Mouse (Mus musculus) adrenal gland, adult 10 weeks (tissue): ENCODE measurements around the gene Olfr147. TPM values are rescaled to one million over a fixed set of nuclear protein-coding genes. Genes with fewer than 3 reads are reported as not detected.

Source experiments
- polyA plus RNA-seq: library from polyadenylated mRNA; stranded (reverse); fragments of 350-450 nt; fragmentation: Illumina TruSeq; extraction: RNeasy Lipid Tissue Mini Kit (QIAGEN cat#74804); gene quantifications from one replicate; pipeline ENCODE4 v1.2.3, GENCODE M21; 2014; ENCODE audit warnings: low read depth, low replicate concordance

Olfr147 gene
- not detected for polyA plus RNA-seq

DNA sequence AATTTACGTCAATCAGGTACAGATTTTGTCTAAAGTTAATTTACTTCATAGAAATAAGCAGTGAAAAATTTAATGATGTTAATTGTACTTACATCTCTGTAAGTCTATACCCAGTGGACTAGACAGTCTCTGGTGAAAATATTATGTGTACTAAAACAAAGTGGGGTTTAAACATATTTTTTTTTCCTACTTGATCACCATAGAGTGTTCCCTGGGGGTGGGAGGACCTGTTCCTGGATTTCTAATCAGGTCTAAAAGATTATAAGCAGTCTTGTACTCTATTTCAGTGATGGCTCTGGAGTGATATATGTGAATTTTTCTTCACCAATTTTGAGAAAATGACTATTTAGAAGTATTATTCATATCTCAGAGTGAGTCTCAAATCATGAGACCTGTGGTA is at the start of gene Olfr147:
Olfr147 (plus strand) TSS at position 301 of the 400 bp plus-strand sequence.

DNA sequence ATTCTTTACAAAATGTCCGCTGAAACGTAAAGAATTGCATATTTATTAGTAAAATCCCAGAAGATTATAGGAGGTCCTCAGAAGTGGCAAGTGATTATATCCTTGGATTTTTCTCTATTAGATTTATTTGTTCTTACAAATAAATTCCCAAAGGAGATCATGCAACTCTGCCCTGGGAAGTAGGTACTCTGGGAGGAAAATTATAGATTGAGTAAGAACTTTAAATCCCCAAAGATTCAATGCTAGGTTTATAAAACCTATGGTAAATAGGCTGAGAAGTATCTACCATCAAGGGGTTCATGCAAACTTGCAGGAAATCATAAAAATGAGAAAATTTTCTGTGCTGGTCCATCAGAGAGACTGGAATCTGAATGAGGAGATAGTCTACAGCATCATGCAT is 34.9 kb upstream of the Olfr147 start, which contains the start of gene Olfr250:
Olfr250 (plus strand) TSS at position 301 of the 400 bp plus-strand sequence.

DNA sequence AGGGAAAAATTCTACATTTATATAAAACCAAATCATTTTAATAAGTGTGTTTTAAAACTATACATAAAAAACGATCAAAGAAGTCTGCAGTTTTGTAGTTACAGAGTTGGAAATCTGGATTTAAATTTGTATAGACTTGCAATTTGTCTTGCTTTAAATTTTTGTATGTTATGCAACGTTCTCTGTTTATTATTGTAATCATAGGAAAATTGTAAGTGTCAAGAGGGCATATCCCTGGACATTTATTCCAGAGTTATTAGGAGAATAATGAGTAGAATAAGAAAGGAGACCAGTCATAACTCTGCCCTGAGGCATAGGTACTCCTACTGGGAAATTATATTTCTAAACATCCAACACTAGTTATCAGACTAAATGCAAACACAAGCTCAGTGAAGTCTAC is 24.7 kb upstream of the Olfr147 start, which contains the start of gene Olfr251:
Olfr251 (plus strand) TSS at position 301 of the 400 bp plus-strand sequence.

DNA sequence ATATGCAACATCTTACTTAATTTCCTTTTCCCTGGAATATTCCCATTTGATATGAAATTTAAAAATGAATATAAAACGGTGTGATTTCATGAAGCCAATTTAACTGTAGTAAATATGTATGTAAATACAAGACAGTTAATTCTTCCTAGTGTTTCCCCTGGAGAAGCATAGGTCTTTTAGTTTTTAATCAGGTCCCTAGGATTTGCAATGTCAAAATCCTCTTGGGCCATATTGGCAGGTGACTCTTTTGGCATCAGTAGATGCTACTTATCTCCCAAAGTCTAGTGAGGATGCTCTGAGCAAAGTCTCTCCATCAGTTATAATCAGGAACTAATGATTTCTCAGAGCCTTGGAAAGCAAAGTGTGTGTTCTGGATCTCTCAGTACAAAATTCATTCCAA is 27.7 kb downstream of the Olfr147 start, which contains the start of gene Olfr901:
Olfr901 (plus strand) TSS at position 301 of the 400 bp plus-strand sequence.

DNA sequence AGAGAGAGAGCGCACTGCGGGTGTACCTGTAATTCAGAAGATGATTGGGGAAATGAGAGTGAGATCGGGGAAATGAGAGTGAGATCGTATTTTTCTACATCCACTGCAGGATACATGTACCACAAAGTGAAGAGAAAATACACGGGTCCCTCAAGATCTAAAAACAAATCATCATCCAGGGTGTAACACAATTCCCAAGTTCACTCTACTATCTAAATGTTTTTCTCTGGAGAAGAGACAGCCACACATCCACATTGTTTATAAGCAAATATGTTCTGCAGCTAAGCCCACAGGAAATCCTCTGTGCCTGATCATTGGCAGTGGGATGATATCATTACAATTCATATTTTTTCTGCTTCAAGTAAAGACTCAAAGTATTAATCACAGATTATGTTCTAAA is 45.9 kb downstream of the Olfr147 start, which contains the start of gene Olfr902:
Olfr902 (plus strand) TSS at position 301 of the 400 bp plus-strand sequence.

Other genes with a start within 250 kb of the Olfr147 start
- not detected for gene Olfr891, start 220.9 kb upstream of the Olfr147 start, polyA plus RNA-seq
- gene Olfr893, start 193.3 kb upstream of the Olfr147 start, polyA plus RNA-seq: not detected
- gene Olfr894, start 183.6 kb upstream of the Olfr147 start, polyA plus RNA-seq: not detected
- not detected for gene Olfr143, start 148.9 kb upstream of the Olfr147 start, polyA plus RNA-seq
- gene Olfr895, start 133.8 kb upstream of the Olfr147 start, polyA plus RNA-seq: not detected
- not detected for gene Olfr896-ps1, start 110.6 kb upstream of the Olfr147 start, polyA plus RNA-seq
- gene Olfr25, start 72.6 kb upstream of the Olfr147 start, polyA plus RNA-seq: not detected
- gene Olfr898, start 53.3 kb upstream of the Olfr147 start, polyA plus RNA-seq: not detected
- not detected for gene Olfr250, start 34.8 kb upstream of the Olfr147 start, polyA plus RNA-seq
- not detected for gene Olfr251, start 24.6 kb upstream of the Olfr147 start, polyA plus RNA-seq
- gene Olfr901, start 27.8 kb downstream of the Olfr147 start, polyA plus RNA-seq: not detected
- not detected for gene Olfr902, start 46.0 kb downstream of the Olfr147 start, polyA plus RNA-seq
- not detected for gene Olfr904, start 61.4 kb downstream of the Olfr147 start, polyA plus RNA-seq
- not detected for gene Olfr905, start 69.4 kb downstream of the Olfr147 start, polyA plus RNA-seq
- gene Olfr906, start 85.4 kb downstream of the Olfr147 start, polyA plus RNA-seq: not detected
- not detected for gene Olfr907, start 94.1 kb downstream of the Olfr147 start, polyA plus RNA-seq
- gene Olfr911-ps1, start 119.9 kb downstream of the Olfr147 start, polyA plus RNA-seq: not detected
- gene Olfr910, start 136.2 kb downstream of the Olfr147 start, polyA plus RNA-seq: not detected
- gene Olfr912, start 178.5 kb downstream of the Olfr147 start, polyA plus RNA-seq: not detected
- gene Olfr913, start 191.1 kb downstream of the Olfr147 start, polyA plus RNA-seq: not detected
- gene Olfr914, start 203.4 kb downstream of the Olfr147 start, polyA plus RNA-seq: not detected